Mouse (Mus musculus): ENCODE measurements around the gene Kcnab2. TPM values are rescaled to one million over a fixed set of nuclear protein-coding genes. Genes with fewer than 3 reads are reported as not detected.

The Kcnab2 gene
- polyA plus RNA-seq, 1 experiment = 67.3 TPM

- H3K27me3 ChIP-seq (ENCODE audit: control insufficient read depth, insufficient read depth, low read length) = no peaks in the 10 kb centered on the region
- TF ChIP-seq CTCF (IDR thresholded peaks at IDR 0.05; ENCODE audit: borderline replicate concordance, control insufficient read depth, extremely low read depth, insufficient read depth, low read length, poor library complexity) = no peak
- TF ChIP-seq POLR2A (IDR thresholded peaks at IDR 0.05; ENCODE audit: control insufficient read depth, extremely low read depth, insufficient read depth, low read length, poor library complexity) = no peak
- WGBS = 38% methylated on average over 11 of the region's 11 CpGs
- H3K4me3 ChIP-seq (ENCODE audit: control insufficient read depth, insufficient read depth, low read length) = no peak overlapping the region
- no peak for DNase-seq
- no peaks in the 10 kb centered on the region for H3K36me3 ChIP-seq (ENCODE audit: control insufficient read depth, insufficient read depth, low read length)
- no peak overlapping the region for H3K27ac ChIP-seq (ENCODE audit: control insufficient read depth, insufficient read depth, low read length)
- H3K4me1 ChIP-seq (replicated peaks; ENCODE audit: control insufficient read depth, insufficient read depth, low read length) = peaks cover 6% of the 10 kb centered on the region; the same call in 1 of the 2 replicates
Measured at GRCm38 (mm10) chr4:152359700-152360099, 118.0 kb downstream of the Kcnab2 start.

DNA sequence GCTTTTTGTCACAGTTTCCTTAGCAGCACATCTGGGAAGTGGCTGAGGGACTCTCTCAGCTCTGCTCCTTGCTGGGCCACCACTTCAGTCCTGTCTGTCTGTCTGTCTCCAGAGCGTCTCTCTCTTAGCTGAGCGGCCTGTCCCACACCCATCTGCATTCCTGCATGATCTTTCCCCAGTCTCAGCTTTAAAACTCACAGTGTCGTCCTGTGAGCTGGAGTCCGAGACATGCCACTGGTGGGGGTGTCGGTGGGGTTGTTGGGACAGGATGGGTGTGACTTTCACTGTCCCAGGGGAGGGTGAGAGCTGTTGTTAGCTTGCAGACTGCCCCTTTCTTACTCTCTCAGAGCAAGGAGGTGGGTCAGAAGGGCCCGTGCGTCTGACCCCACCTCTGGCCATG lies 122.0 kb downstream of the Kcnab2 start:
- 87% methylated on average over 7 of the region's 7 CpGs for WGBS
- Histone ChIP-seq H3K36me3 (ENCODE audit: control insufficient read depth, insufficient read depth, low read length) (no peaks in the 10 kb centered on the region), H3K27ac (ENCODE audit: control insufficient read depth, insufficient read depth, low read length) (no peak overlapping the region), H3K4me1 (replicated peaks; ENCODE audit: control insufficient read depth, insufficient read depth, low read length) (no peaks in the 10 kb centered on the region), H3K27me3 (ENCODE audit: control insufficient read depth, insufficient read depth, low read length) (peaks cover under 1% of the 10 kb centered on the region; the same call in 1 of the 2 replicates), H3K4me3 (ENCODE audit: control insufficient read depth, insufficient read depth, low read length) (no peak overlapping the region)
- no peak for DNase-seq
- no peak for TF ChIP-seq CTCF (IDR thresholded peaks at IDR 0.05; ENCODE audit: borderline replicate concordance, control insufficient read depth, extremely low read depth, insufficient read depth, low read length, poor library complexity)
- no peak for TF ChIP-seq POLR2A (IDR thresholded peaks at IDR 0.05; ENCODE audit: control insufficient read depth, extremely low read depth, insufficient read depth, low read length, poor library complexity)

DNA sequence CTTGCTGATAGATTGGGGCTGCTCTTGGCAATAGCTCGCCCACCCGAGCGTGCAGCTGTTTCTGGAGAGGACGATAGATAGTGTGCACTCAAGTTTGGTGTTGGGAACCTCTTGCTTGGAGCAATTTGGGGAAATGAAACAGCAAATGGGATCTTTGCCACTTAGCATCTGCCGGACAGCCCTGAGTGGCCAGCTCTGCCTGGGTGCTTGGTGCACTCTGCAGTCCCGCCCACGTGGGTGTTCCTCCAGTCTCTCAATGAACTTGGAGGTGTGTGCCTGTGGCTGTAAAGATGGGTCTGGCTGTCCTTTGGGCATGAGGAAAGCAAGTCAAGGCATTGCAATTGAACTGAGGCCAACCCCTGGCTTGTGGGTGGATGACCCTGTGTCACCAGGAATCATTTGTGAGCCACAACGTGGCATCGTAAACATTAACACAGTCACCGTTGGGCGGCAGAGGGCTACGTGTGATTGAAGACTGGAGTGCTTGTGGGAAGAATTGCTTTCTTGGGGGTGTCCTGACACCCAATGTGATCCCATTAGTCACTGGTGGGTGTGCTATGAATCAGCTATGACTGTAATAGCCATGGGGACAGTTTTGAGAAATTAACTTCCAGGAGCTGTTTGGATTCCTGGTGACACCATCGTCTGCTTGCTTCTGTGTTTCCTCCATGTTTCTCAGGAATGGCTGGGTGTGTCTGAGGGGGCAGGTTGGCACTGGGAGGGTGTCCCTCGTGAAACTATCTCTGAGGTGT lies 123.6 kb downstream of the Kcnab2 start:
- no peak for TF ChIP-seq POLR2A (IDR thresholded peaks at IDR 0.05; ENCODE audit: control insufficient read depth, extremely low read depth, insufficient read depth, low read length, poor library complexity)
- no peak for TF ChIP-seq CTCF (IDR thresholded peaks at IDR 0.05; ENCODE audit: borderline replicate concordance, control insufficient read depth, extremely low read depth, insufficient read depth, low read length, poor library complexity)
- no peaks in the 10 kb centered on the region for H3K4me1 ChIP-seq (replicated peaks; ENCODE audit: control insufficient read depth, insufficient read depth, low read length)
- DNase-seq = no peak
- H3K27ac ChIP-seq (ENCODE audit: control insufficient read depth, insufficient read depth, low read length) = no peak overlapping the region
- peaks cover 4% of the 10 kb centered on the region; the same call in 1 of the 2 replicates for H3K27me3 ChIP-seq (ENCODE audit: control insufficient read depth, insufficient read depth, low read length)
- H3K36me3 ChIP-seq (ENCODE audit: control insufficient read depth, insufficient read depth, low read length) = no peaks in the 10 kb centered on the region
- no peak overlapping the region for H3K4me3 ChIP-seq (ENCODE audit: control insufficient read depth, insufficient read depth, low read length)
- 79% methylated on average over 14 of the region's 14 CpGs for WGBS

- H3K4me3 ChIP-seq (ENCODE audit: control insufficient read depth, insufficient read depth, low read length) = no peak overlapping the region
- 25% methylated on average over 14 of the region's 14 CpGs for WGBS
- H3K27me3 ChIP-seq (ENCODE audit: control insufficient read depth, insufficient read depth, low read length) = peaks cover 4% of the 10 kb centered on the region; the same call in 1 of the 2 replicates
- H3K36me3 ChIP-seq (ENCODE audit: control insufficient read depth, insufficient read depth, low read length) = no peaks in the 10 kb centered on the region
- DNase-seq = no peak
- H3K4me1 ChIP-seq (replicated peaks; ENCODE audit: control insufficient read depth, insufficient read depth, low read length) = no peaks in the 10 kb centered on the region
- H3K27ac ChIP-seq (ENCODE audit: control insufficient read depth, insufficient read depth, low read length) = no peak overlapping the region
- TF ChIP-seq CTCF (IDR thresholded peaks at IDR 0.05; ENCODE audit: borderline replicate concordance, control insufficient read depth, extremely low read depth, insufficient read depth, low read length, poor library complexity) = no peak
- no peak for TF ChIP-seq POLR2A (IDR thresholded peaks at IDR 0.05; ENCODE audit: control insufficient read depth, extremely low read depth, insufficient read depth, low read length, poor library complexity)
Measured at GRCm38 (mm10) chr4:152351422-152352305, 126.0 kb downstream of the Kcnab2 start.

DNA sequence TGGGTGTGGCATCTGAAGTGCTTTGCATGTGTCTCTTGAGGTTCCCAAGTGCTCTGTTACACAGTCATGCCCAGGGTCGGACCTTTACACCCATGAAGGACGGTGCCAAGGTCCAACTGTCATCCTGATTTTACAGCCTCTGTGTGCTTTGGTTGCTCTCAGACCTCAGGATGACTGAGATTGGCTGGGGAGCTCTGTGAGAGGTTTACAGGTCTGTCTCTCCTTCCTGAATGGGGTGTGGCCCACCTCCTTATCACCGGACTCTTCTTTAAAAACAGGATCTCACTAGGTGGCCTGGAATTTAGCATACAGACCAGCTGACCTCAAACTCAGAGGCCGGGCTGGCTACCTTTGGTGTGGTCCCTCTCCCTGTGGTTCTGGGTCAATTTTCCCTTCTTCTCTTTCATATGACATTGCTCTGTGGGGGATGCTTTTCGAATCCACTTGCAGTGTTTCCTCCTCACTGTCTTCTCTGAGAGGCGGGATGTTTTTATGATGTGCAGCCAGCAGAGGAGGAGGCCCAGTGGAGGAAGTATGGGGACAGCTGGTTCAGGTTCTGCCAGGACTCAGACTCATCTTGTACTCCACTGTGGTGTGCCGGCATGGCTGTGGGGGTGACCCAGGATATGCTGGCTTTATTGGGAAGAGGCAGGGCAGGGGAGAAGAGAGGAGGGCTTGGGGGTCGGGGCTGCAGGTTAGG lies 126.8 kb downstream of the Kcnab2 start:
- H3K27me3 ChIP-seq (ENCODE audit: control insufficient read depth, insufficient read depth, low read length) = peaks cover 4% of the 10 kb centered on the region; the same call in 1 of the 2 replicates
- H3K4me1 ChIP-seq (replicated peaks; ENCODE audit: control insufficient read depth, insufficient read depth, low read length) = no peaks in the 10 kb centered on the region
- DNase-seq = no peak
- H3K27ac ChIP-seq (ENCODE audit: control insufficient read depth, insufficient read depth, low read length) = no peak overlapping the region
- H3K4me3 ChIP-seq (ENCODE audit: control insufficient read depth, insufficient read depth, low read length) = no peak overlapping the region
- TF ChIP-seq POLR2A (IDR thresholded peaks at IDR 0.05; ENCODE audit: control insufficient read depth, extremely low read depth, insufficient read depth, low read length, poor library complexity) (no peak), CTCF (IDR thresholded peaks at IDR 0.05; ENCODE audit: borderline replicate concordance, control insufficient read depth, extremely low read depth, insufficient read depth, low read length, poor library complexity) (no peak)
- no peaks in the 10 kb centered on the region for H3K36me3 ChIP-seq (ENCODE audit: control insufficient read depth, insufficient read depth, low read length)
- 34% methylated on average over 8 of the region's 8 CpGs for WGBS

GRCm38 (mm10) chr4:152349837-152350381 lies 127.8 kb downstream of the Kcnab2 start:
- DNase-seq = no peak
- Histone ChIP-seq H3K4me1 (replicated peaks; ENCODE audit: control insufficient read depth, insufficient read depth, low read length) (no peaks in the 10 kb centered on the region), H3K27me3 (ENCODE audit: control insufficient read depth, insufficient read depth, low read length) (peaks cover 4% of the 10 kb centered on the region; the same call in 1 of the 2 replicates), H3K27ac (ENCODE audit: control insufficient read depth, insufficient read depth, low read length) (no peak overlapping the region), H3K4me3 (ENCODE audit: control insufficient read depth, insufficient read depth, low read length) (no peak overlapping the region), H3K36me3 (ENCODE audit: control insufficient read depth, insufficient read depth, low read length) (no peaks in the 10 kb centered on the region)
- TF ChIP-seq POLR2A (IDR thresholded peaks at IDR 0.05; ENCODE audit: control insufficient read depth, extremely low read depth, insufficient read depth, low read length, poor library complexity) (no peak), CTCF (IDR thresholded peaks at IDR 0.05; ENCODE audit: borderline replicate concordance, control insufficient read depth, extremely low read depth, insufficient read depth, low read length, poor library complexity) (no peak)
- 3% methylated on average over 17 of the region's 17 CpGs for WGBS
